In genomic region chr4:62998431-62998835, GRCm38 (mm10) we compare ENCODE assay signal across 8 mouse cellular contexts. TPM values are rescaled to one million over a fixed set of nuclear protein-coding genes. Genes with fewer than 3 reads are reported as not detected.
DNase-seq lines count a peak whose midpoint lies in the region; ATAC-seq lines count a peak whose summit lies in the region.

No protein-coding gene starts in this region.

- H3K4me3 ChIP-seq in forebrain, embryonic 14.5 days (ENCODE audit: low read depth, low read length) = no peak overlapping the region
- no peak overlapping the region for H3K4me3 ChIP-seq in hindbrain, embryonic 16.5 days (ENCODE audit: low read length)
- no peak overlapping the region for H3K4me3 ChIP-seq in liver, embryonic 15.5 days (replicated peaks)
- H3K4me3 ChIP-seq in stomach, embryonic 16.5 days (replicated peaks; ENCODE audit: low read length) = no peak overlapping the region

- ATAC-seq in forebrain, embryonic 14.5 days = peak; percentile 66
- ATAC-seq in hindbrain, embryonic 16.5 days = peak; percentile 56
- no peak for ATAC-seq in liver, embryonic 15.5 days (ENCODE audit: insufficient read depth)
- peak; percentile 61; the same call in 1 of the 2 replicates for ATAC-seq in stomach, embryonic 16.5 days (ENCODE audit: insufficient read depth, low FRiP score)

- WGBS in forebrain, embryonic 14.5 days = 11% methylated on average over 5 of the region's 5 CpGs
- WGBS in hindbrain, embryonic 16.5 days = 25% methylated on average over 5 of the region's 5 CpGs
- WGBS in liver, embryonic 15.5 days (ENCODE audit: insufficient replicate concordance) = 32% methylated on average over 5 of the region's 5 CpGs
- WGBS in stomach, embryonic 16.5 days = 15% methylated on average over 5 of the region's 5 CpGs

- H3K4me2 ChIP-seq in forebrain, embryonic 14.5 days (ENCODE audit: low read length) = no peak overlapping the region
- no peak overlapping the region for H3K4me2 ChIP-seq in hindbrain, embryonic 16.5 days (ENCODE audit: low read length)
- no peak overlapping the region for H3K4me2 ChIP-seq in liver, embryonic 15.5 days
- no peak overlapping the region for H3K4me2 ChIP-seq in stomach, embryonic 16.5 days (ENCODE audit: low read depth, low read length)

- peak; percentile 60 for DNase-seq in left cerebral cortex, postnatal 4 days
- DNase-seq in left cerebral cortex, adult 8-10 months (ENCODE audit: low spot score in 2 of 2) = no peak
- peak; percentile 81 for DNase-seq in forebrain, embryonic 14.5 days (ENCODE audit: low spot score)
- no peak for DNase-seq in cerebellum, postnatal 25 days
- no peak for DNase-seq in layer of hippocampus, adult 8-10 months (ENCODE audit: low spot score in 2 of 2)

- peak overlapping the region; percentile 13; the same call in 1 of the 2 replicates for H3K9ac ChIP-seq in forebrain, embryonic 14.5 days (ENCODE audit: low read length)
- no peak overlapping the region for H3K9ac ChIP-seq in hindbrain, embryonic 16.5 days (ENCODE audit: low read depth, low read length)
- H3K9ac ChIP-seq in liver, embryonic 15.5 days = no peak overlapping the region
- H3K9ac ChIP-seq in stomach, embryonic 16.5 days (ENCODE audit: low read length) = peak overlapping the region; percentile 37; the same call in 1 of the 2 replicates

- H3K27ac ChIP-seq in forebrain, embryonic 14.5 days (ENCODE audit: low read depth, low read length) = 0 out of 2 replicates have a peak overlapping the region, but pooled peaks have one; percentile 21
- H3K27ac ChIP-seq in hindbrain, embryonic 16.5 days (ENCODE audit: low read depth, low read length) = peak overlapping the region; percentile 60
- peak overlapping the region; percentile 74 for H3K27ac ChIP-seq in liver, embryonic 15.5 days (replicated peaks)
- peak overlapping the region; percentile 83 for H3K27ac ChIP-seq in stomach, embryonic 16.5 days (ENCODE audit: low read length)

- H3K36me3 ChIP-seq in forebrain, embryonic 14.5 days (ENCODE audit: control insufficient read depth, insufficient read depth, low read length) = no peaks in the 10 kb centered on the region
- no peaks in the 10 kb centered on the region for H3K36me3 ChIP-seq in hindbrain, embryonic 16.5 days (ENCODE audit: control insufficient read depth, insufficient read depth, low read length)
- H3K36me3 ChIP-seq in liver, embryonic 15.5 days (replicated peaks) = no peaks in the 10 kb centered on the region
- H3K36me3 ChIP-seq in stomach, embryonic 16.5 days (ENCODE audit: control insufficient read depth, insufficient read depth, low read length) = peaks cover 7% of the 10 kb centered on the region; the same call in 1 of the 2 replicates

- no peaks in the 10 kb centered on the region for H3K27me3 ChIP-seq in forebrain, embryonic 14.5 days (replicated peaks; ENCODE audit: control insufficient read depth, insufficient read depth, low read length)
- no peaks in the 10 kb centered on the region for H3K27me3 ChIP-seq in hindbrain, embryonic 16.5 days (replicated peaks; ENCODE audit: control insufficient read depth, insufficient read depth, low read length)
- H3K27me3 ChIP-seq in liver, embryonic 15.5 days = no peaks in the 10 kb centered on the region
- H3K27me3 ChIP-seq in stomach, embryonic 16.5 days (ENCODE audit: control insufficient read depth, insufficient read depth, low read length) = no peaks in the 10 kb centered on the region

- intact Hi-C loops in left cerebral cortex, postnatal 4 days (cut with DNase I) = no loop called here

- peaks cover 11% of the 10 kb centered on the region for H3K4me1 ChIP-seq in forebrain, embryonic 14.5 days (ENCODE audit: control insufficient read depth, insufficient read depth, low read length)
- H3K4me1 ChIP-seq in hindbrain, embryonic 16.5 days (ENCODE audit: control insufficient read depth, insufficient read depth, low read depth, low read length) = peaks cover 22% of the 10 kb centered on the region
- H3K4me1 ChIP-seq in liver, embryonic 15.5 days (replicated peaks) = peaks cover 22% of the 10 kb centered on the region
- H3K4me1 ChIP-seq in stomach, embryonic 16.5 days (ENCODE audit: control insufficient read depth, insufficient read depth, low read length) = peaks cover 34% of the 10 kb centered on the region

- no peaks in the 10 kb centered on the region for H3K9me3 ChIP-seq in forebrain, embryonic 14.5 days (replicated peaks; ENCODE audit: control insufficient read depth, low read length)
- no peaks in the 10 kb centered on the region; the same call in 1 of the 2 replicates for H3K9me3 ChIP-seq in hindbrain, embryonic 16.5 days (ENCODE audit: control insufficient read depth, low read length)
- no peaks in the 10 kb centered on the region for H3K9me3 ChIP-seq in liver, embryonic 15.5 days (replicated peaks)
- peaks cover 4% of the 10 kb centered on the region for H3K9me3 ChIP-seq in stomach, embryonic 16.5 days (replicated peaks; ENCODE audit: control insufficient read depth, low read length)

RNA-seq across cellular contexts. Expression of gene Zfp618, which starts 33.1 kb away (rescaled TPM):
- total RNA-seq in left cerebral cortex, postnatal 4 days (2021) = 10 to 100 TPM; 13.8 to 16.3 TPM
- total RNA-seq in left cerebral cortex, adult 8-10 months (2022) = 1 to 10 TPM; 3.6 to 5.8 (median 4.7) TPM
- 14.9 and 16.3 TPM in 2 replicates for polyA plus RNA-seq in forebrain, embryonic 14.5 days (2014; fragmentation: Nextera tagmentation; extraction: Ambion mirVana)
- 22.9 and 29.6 TPM in 2 replicates for polyA plus RNA-seq in hindbrain, embryonic 16.5 days (2015; fragmentation: Nextera tagmentation; extraction: Ambion mirVana)
- 4.3 and 5.6 TPM in 2 replicates for polyA plus RNA-seq in liver, embryonic 15.5 days (2015; fragmentation: Nextera tagmentation; extraction: Ambion mirVana)
- 23.1 and 24.0 TPM in 2 replicates for polyA plus RNA-seq in stomach, embryonic 16.5 days (2015; fragmentation: Nextera tagmentation; extraction: Ambion mirVana)
- 1 to 10 TPM; 3.3 to 4.4 (median 3.5) TPM for total RNA-seq in layer of hippocampus, adult 8-10 months (2022)

Comparison
In these comparisons a context has a peak if more than half of its experiments do, and no peak if none do; other contexts are left out.
1. DNase-seq: peak in left cerebral cortex, postnatal 4 days (single experiment) and forebrain, embryonic 14.5 days (single experiment); none in left cerebral cortex, adult 8-10 months (0 of 2), cerebellum, postnatal 25 days (0 of 2) and layer of hippocampus, adult 8-10 months (0 of 2).
2. H3K27ac ChIP-seq: peak in every context shown above with its lines; median percentile 83 in stomach, embryonic 16.5 days; 74 in liver, embryonic 15.5 days; 60 in hindbrain, embryonic 16.5 days; 21 in forebrain, embryonic 14.5 days.
3. H3K9ac ChIP-seq: peak in forebrain, embryonic 14.5 days (single experiment) and stomach, embryonic 16.5 days (single experiment); none in hindbrain, embryonic 16.5 days (single experiment) and liver, embryonic 15.5 days (single experiment).